Mouse (Mus musculus): Measurements from ENCODE around the gene Brd1. TPM values are rescaled to one million over a fixed set of nuclear protein-coding genes. Genes with fewer than 3 reads are reported as not detected.

Brd1 gene
- polyA plus RNA-seq, 1 experiment = 14.4 TPM

GRCm38 (mm10) chr15:88667653-88668052, 66.4 kb downstream of the Brd1 start:
- no peaks in the 10 kb centered on the region for H3K4me1 ChIP-seq (ENCODE audit: control insufficient read depth, insufficient read depth, low read length)
- no peaks in the 10 kb centered on the region for H3K36me3 ChIP-seq (ENCODE audit: control insufficient read depth, insufficient read depth, low read length)
- H3K4me3 ChIP-seq (ENCODE audit: control insufficient read depth, low read depth, low read length) = no peak overlapping the region
- no peak overlapping the region for H3K27ac ChIP-seq (ENCODE audit: control insufficient read depth, insufficient read depth, low read depth, low read length)
- no peaks in the 10 kb centered on the region for H3K27me3 ChIP-seq (ENCODE audit: control insufficient read depth, insufficient read depth, low read length)
- no peak for TF ChIP-seq POLR2A (IDR thresholded peaks at IDR 0.05; ENCODE audit: control insufficient read depth, low read depth, low read length)
- no peak for TF ChIP-seq CTCF (IDR thresholded peaks at IDR 0.05; ENCODE audit: control insufficient read depth, insufficient read depth, insufficient replicate concordance, low read depth, low read length)

GRCm38 (mm10) chr15:88665846-88666245, 68.2 kb downstream of the Brd1 start:
- H3K27ac ChIP-seq (ENCODE audit: control insufficient read depth, insufficient read depth, low read depth, low read length) = no peak overlapping the region
- TF ChIP-seq CTCF (IDR thresholded peaks at IDR 0.05; ENCODE audit: control insufficient read depth, insufficient read depth, insufficient replicate concordance, low read depth, low read length) (no peak), POLR2A (IDR thresholded peaks at IDR 0.05; ENCODE audit: control insufficient read depth, low read depth, low read length) (no peak)
- no peaks in the 10 kb centered on the region for H3K4me1 ChIP-seq (ENCODE audit: control insufficient read depth, insufficient read depth, low read length)
- H3K27me3 ChIP-seq (ENCODE audit: control insufficient read depth, insufficient read depth, low read length) = no peaks in the 10 kb centered on the region
- no peaks in the 10 kb centered on the region for H3K36me3 ChIP-seq (ENCODE audit: control insufficient read depth, insufficient read depth, low read length)
- no peak overlapping the region for H3K4me3 ChIP-seq (ENCODE audit: control insufficient read depth, low read depth, low read length)

GRCm38 (mm10) chr15:88663041-88663440, 71.0 kb downstream of the Brd1 start:
- Histone ChIP-seq H3K4me3 (ENCODE audit: control insufficient read depth, low read depth, low read length) (no peak overlapping the region), H3K27ac (ENCODE audit: control insufficient read depth, insufficient read depth, low read depth, low read length) (no peak overlapping the region), H3K27me3 (ENCODE audit: control insufficient read depth, insufficient read depth, low read length) (no peaks in the 10 kb centered on the region), H3K4me1 (ENCODE audit: control insufficient read depth, insufficient read depth, low read length) (no peaks in the 10 kb centered on the region), H3K36me3 (ENCODE audit: control insufficient read depth, insufficient read depth, low read length) (no peaks in the 10 kb centered on the region)
- TF ChIP-seq CTCF (IDR thresholded peaks at IDR 0.05; ENCODE audit: control insufficient read depth, insufficient read depth, insufficient replicate concordance, low read depth, low read length) = no peak
- TF ChIP-seq POLR2A (IDR thresholded peaks at IDR 0.05; ENCODE audit: control insufficient read depth, low read depth, low read length) = no peak

- Histone ChIP-seq H3K27me3 (ENCODE audit: control insufficient read depth, insufficient read depth, low read length) (no peaks in the 10 kb centered on the region), H3K4me3 (ENCODE audit: control insufficient read depth, low read depth, low read length) (no peak overlapping the region), H3K36me3 (ENCODE audit: control insufficient read depth, insufficient read depth, low read length) (no peaks in the 10 kb centered on the region), H3K27ac (ENCODE audit: control insufficient read depth, insufficient read depth, low read depth, low read length) (no peak overlapping the region), H3K4me1 (ENCODE audit: control insufficient read depth, insufficient read depth, low read length) (no peaks in the 10 kb centered on the region)
- TF ChIP-seq POLR2A (IDR thresholded peaks at IDR 0.05; ENCODE audit: control insufficient read depth, low read depth, low read length) = no peak
- TF ChIP-seq CTCF (IDR thresholded peaks at IDR 0.05; ENCODE audit: control insufficient read depth, insufficient read depth, insufficient replicate concordance, low read depth, low read length) = peak; percentile 65; the same call in 1 of the 2 replicates
Observed at GRCm38 (mm10) chr15:88662111-88662850, 71.8 kb downstream of the Brd1 start.

GRCm38 (mm10) chr15:88661654-88662053, 72.4 kb downstream of the Brd1 start:
- Histone ChIP-seq H3K4me1 (ENCODE audit: control insufficient read depth, insufficient read depth, low read length) (no peaks in the 10 kb centered on the region), H3K36me3 (ENCODE audit: control insufficient read depth, insufficient read depth, low read length) (no peaks in the 10 kb centered on the region), H3K27me3 (ENCODE audit: control insufficient read depth, insufficient read depth, low read length) (no peaks in the 10 kb centered on the region), H3K27ac (ENCODE audit: control insufficient read depth, insufficient read depth, low read depth, low read length) (no peak overlapping the region), H3K4me3 (ENCODE audit: control insufficient read depth, low read depth, low read length) (no peak overlapping the region)
- TF ChIP-seq CTCF (IDR thresholded peaks at IDR 0.05; ENCODE audit: control insufficient read depth, insufficient read depth, insufficient replicate concordance, low read depth, low read length) = no peak
- no peak for TF ChIP-seq POLR2A (IDR thresholded peaks at IDR 0.05; ENCODE audit: control insufficient read depth, low read depth, low read length)

GRCm38 (mm10) chr15:88652006-88652405, 82.0 kb downstream of the Brd1 start:
- no peaks in the 10 kb centered on the region for H3K36me3 ChIP-seq (ENCODE audit: control insufficient read depth, insufficient read depth, low read length)
- TF ChIP-seq POLR2A (IDR thresholded peaks at IDR 0.05; ENCODE audit: control insufficient read depth, low read depth, low read length) = no peak
- TF ChIP-seq CTCF (IDR thresholded peaks at IDR 0.05; ENCODE audit: control insufficient read depth, insufficient read depth, insufficient replicate concordance, low read depth, low read length) = no peak
- no peak overlapping the region for H3K27ac ChIP-seq (ENCODE audit: control insufficient read depth, insufficient read depth, low read depth, low read length)
- no peaks in the 10 kb centered on the region for H3K27me3 ChIP-seq (ENCODE audit: control insufficient read depth, insufficient read depth, low read length)
- peaks cover 2% of the 10 kb centered on the region; the same call in 1 of the 2 replicates for H3K4me1 ChIP-seq (ENCODE audit: control insufficient read depth, insufficient read depth, low read length)
- H3K4me3 ChIP-seq (ENCODE audit: control insufficient read depth, low read depth, low read length) = no peak overlapping the region

- peak overlapping the region; percentile 3; the same call in 1 of the 2 replicates for H3K4me3 ChIP-seq (ENCODE audit: control insufficient read depth, low read depth, low read length)
- peaks cover 2% of the 10 kb centered on the region; the same call in 1 of the 2 replicates for H3K4me1 ChIP-seq (ENCODE audit: control insufficient read depth, insufficient read depth, low read length)
Observed at GRCm38 (mm10) chr15:88651019-88651418, 83.0 kb downstream of the Brd1 start.

More at GRCm38 (mm10) chr15:88651019-88651418, 83.0 kb downstream of the Brd1 start:
- no peaks in the 10 kb centered on the region for H3K36me3 ChIP-seq (ENCODE audit: control insufficient read depth, insufficient read depth, low read length)
- no peak for TF ChIP-seq POLR2A (IDR thresholded peaks at IDR 0.05; ENCODE audit: control insufficient read depth, low read depth, low read length)
- TF ChIP-seq CTCF (IDR thresholded peaks at IDR 0.05; ENCODE audit: control insufficient read depth, insufficient read depth, insufficient replicate concordance, low read depth, low read length) = peak; percentile 94; the same call in 1 of the 2 replicates
- no peaks in the 10 kb centered on the region for H3K27me3 ChIP-seq (ENCODE audit: control insufficient read depth, insufficient read depth, low read length)
- no peak overlapping the region for H3K27ac ChIP-seq (ENCODE audit: control insufficient read depth, insufficient read depth, low read depth, low read length)

Other genes starting within 250 kb of the Brd1 start
- gene Zdhhc25, start 133.9 kb downstream of the Brd1 start, polyA plus RNA-seq (2012; rRNA removed) = 235 and 241 TPM in 2 replicates
- gene Zbed4, start 17.4 kb upstream of the Brd1 start, polyA plus RNA-seq (2012; rRNA removed) = 14.4 and 16.8 TPM in 2 replicates
- 24.6 and 32.8 TPM in 2 replicates for gene Alg12, start 85.1 kb upstream of the Brd1 start, polyA plus RNA-seq (2012; rRNA removed)
- 347 and 372 TPM in 2 replicates for gene Creld2, start 85.4 kb upstream of the Brd1 start, polyA plus RNA-seq (2012; rRNA removed)
- gene Pim3, start 128.0 kb upstream of the Brd1 start, polyA plus RNA-seq (2012; rRNA removed) = 10.8 and 13.2 TPM in 2 replicates
- 171 and 179 TPM in 2 replicates for gene Ttll8, start 220.2 kb upstream of the Brd1 start, polyA plus RNA-seq (2012; rRNA removed)
- gene Mlc1, start 244.8 kb upstream of the Brd1 start, polyA plus RNA-seq (2012; rRNA removed) = 51.1 and 56.3 TPM in 2 replicates
- 56.1 and 58.4 TPM in 2 replicates for gene Mov10l1, start 248.7 kb upstream of the Brd1 start, polyA plus RNA-seq (2012; rRNA removed)